Mouse (Mus musculus): ENCODE measurements around the gene Gm10228.
"Not testable (repeated sequence)": the region's sequence is repeated elsewhere in the genome, so short reads cannot be mapped to it uniquely, and the experiment has no call there.

- not testable (repeated sequence) for TF ChIP-seq TAL1, GATA1 (IDR thresholded peaks at IDR 0.05; ENCODE audit: low read length)
These were observed 9.9 kb downstream of the Gm10228 start, which contains the start of gene Krtap6-1 for GRCm38 (mm10) chr16:89031399-89031798.
